Mouse (Mus musculus) neural tube, embryonic 14.5 days (tissue): ENCODE results near the gene Cygb. TPM values are rescaled to one million over a fixed set of nuclear protein-coding genes. Genes with fewer than 3 reads are reported as not detected.

Experiments
- ATAC-seq: fragments of 200-750 bp; cut with Nextera tagmentation; 2 replicates; pipeline ENCODE4 v1.8.0; 2017; ENCODE audit warnings: low read depth, mild to moderate bottlenecking, moderate TSS enrichment, moderate library complexity
- H3K27ac ChIP-seq: fragments of 300-500 bp; sonication (generic); 2 replicates; pipeline ENCODE4 v1.5.1; 2014; ENCODE audit warnings: low read depth, mild to moderate bottlenecking, control low read depth, low read length, moderate library complexity, mixed read lengths
- H3K27me3 ChIP-seq: fragments of 300-500 bp; sonication (generic); 2 replicates; pipeline ENCODE4 v1.6.1; 2014; ENCODE audit warnings: low read length; ENCODE audit not compliant: control insufficient read depth, insufficient read depth
- H3K36me3 ChIP-seq: fragments of 300-500 bp; sonication (generic); 2 replicates; pipeline ENCODE4 v1.6.1; 2014; ENCODE audit warnings: low read length, mixed read lengths; ENCODE audit not compliant: control insufficient read depth, insufficient read depth
- H3K4me1 ChIP-seq: fragments of 300-500 bp; sonication (generic); 2 replicates; pipeline ENCODE4 v1.6.1; 2014; ENCODE audit warnings: low read length; ENCODE audit not compliant: control insufficient read depth, insufficient read depth
- H3K4me2 ChIP-seq: fragments of 300-500 bp; sonication (generic); 2 replicates; pipeline ENCODE4 v1.6.1; 2014; ENCODE audit warnings: mild to moderate bottlenecking, low read depth, low read length, control low read depth
- H3K4me3 ChIP-seq: fragments of 300-500 bp; sonication (generic); 2 replicates; pipeline ENCODE4 v1.5.1; 2014; ENCODE audit warnings: low read depth, low read length, control low read depth, mixed read lengths
- H3K9ac ChIP-seq: fragments of 300-500 bp; sonication (generic); replicated peaks from 2 replicates; pipeline ENCODE4 v1.6.1; 2014; ENCODE audit warnings: low read depth, mild to moderate bottlenecking, control low read depth, low read length, mixed read lengths
- H3K9me3 ChIP-seq: fragments of 300-500 bp; sonication (generic); 2 replicates; pipeline ENCODE4 v1.6.1; 2016; ENCODE audit warnings: low read length; ENCODE audit not compliant: control insufficient read depth
- WGBS: fragments of 180-500 bp; shearing (Covaris S2); extraction: QIAGEN DNeasy Blood & Tissue Kit; methylation state at CpG from one replicate; pipeline ENCODE4 v1.1.7; 2014; 5-methylcytosine and 5-hydroxymethylcytosine counted together
- polyA plus RNA-seq: library from polyadenylated mRNA; unstranded; fragments of >200 nt; fragmentation: Nextera tagmentation; extraction: Ambion mirVana; gene quantifications from 2 replicates; pipeline ENCODE4 v1.2.1, GENCODE M21; 2014

Gene Cygb
- polyA plus RNA-seq, 1 experiment from 2014 or later: 29.1 TPM

DNA sequence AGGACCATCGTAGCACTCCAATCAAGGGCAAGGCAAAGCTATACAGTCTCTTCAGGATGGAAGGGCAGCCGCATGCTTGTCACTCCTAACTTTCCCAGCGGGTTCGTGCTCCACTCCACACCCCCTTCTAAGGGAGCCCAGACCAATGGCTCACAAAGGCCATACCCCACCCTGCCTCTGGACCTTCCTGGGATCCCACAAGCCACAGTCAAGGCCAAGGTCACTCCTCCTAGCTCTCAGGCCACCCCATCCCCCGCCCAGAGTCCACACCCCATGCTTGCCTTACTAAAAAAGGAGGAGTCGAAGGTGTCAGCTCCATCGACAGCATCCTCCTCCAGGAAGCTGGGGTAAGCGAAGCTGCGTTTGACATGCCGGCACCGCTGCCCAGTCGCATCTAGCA, 50.0 kb downstream of the Cygb start:
- ATAC-seq: no peak
- Histone ChIP-seq H3K27me3 (no peaks in the 10 kb centered on the region), H3K4me3 (no peak overlapping the region), H3K4me1 (no peaks in the 10 kb centered on the region), H3K9me3 (no peaks in the 10 kb centered on the region), H3K9ac (no peak overlapping the region), H3K36me3 (no peaks in the 10 kb centered on the region), H3K27ac (no peak overlapping the region), H3K4me2 (no peak overlapping the region)
- 92% methylated on average over 12 of the region's 12 CpGs for WGBS

DNA sequence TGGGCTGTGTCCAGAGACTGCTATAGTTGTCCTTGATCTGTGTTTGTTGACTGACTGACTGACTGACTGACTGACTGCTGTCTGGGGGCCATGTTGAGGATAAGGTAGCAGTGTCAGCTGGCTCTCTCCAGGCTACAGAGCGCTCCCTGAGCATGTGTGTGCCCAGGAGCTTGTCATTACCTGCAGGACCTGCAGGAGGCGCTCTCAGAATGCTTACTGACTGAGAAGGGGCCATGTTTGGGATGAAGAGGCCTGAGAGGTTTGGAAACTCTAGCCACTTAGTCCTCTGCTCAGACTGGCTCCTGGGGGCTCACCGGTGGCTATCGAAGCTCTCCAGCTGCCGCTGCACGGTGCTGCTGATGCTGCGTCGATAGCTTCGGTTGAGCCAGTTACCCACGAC, 50.8 kb downstream of the Cygb start:
- no peaks in the 10 kb centered on the region for H3K27me3 ChIP-seq
- H3K4me1 ChIP-seq: no peaks in the 10 kb centered on the region
- no peak overlapping the region for H3K4me2 ChIP-seq
- H3K4me3 ChIP-seq: no peak overlapping the region
- no peak overlapping the region for H3K9ac ChIP-seq
- no peak for ATAC-seq
- no peaks in the 10 kb centered on the region for H3K9me3 ChIP-seq
- H3K27ac ChIP-seq: no peak overlapping the region
- no peaks in the 10 kb centered on the region for H3K36me3 ChIP-seq
- WGBS: 87% methylated on average over 10 of the region's 10 CpGs

DNA sequence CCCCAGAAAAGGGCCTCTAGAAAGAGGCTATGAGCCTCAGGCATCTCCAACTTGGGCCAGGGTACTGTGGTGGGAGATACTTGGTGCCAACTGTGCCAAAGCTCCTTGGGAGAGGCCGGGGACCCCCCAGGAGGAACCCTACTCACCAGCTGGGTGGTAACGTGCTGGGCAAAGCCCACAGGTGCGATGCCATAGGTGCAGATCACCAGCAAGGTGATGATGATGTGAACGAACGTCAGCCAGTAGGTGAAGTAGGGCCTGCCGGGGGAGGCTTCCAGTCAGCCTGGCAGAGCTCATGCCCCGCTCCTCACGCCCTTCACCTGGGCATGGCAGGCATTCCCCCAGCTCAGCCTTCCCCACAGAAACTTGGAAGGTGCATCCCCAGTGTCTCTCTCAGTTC, 52.1 kb downstream of the Cygb start:
- ATAC-seq: no peak
- Histone ChIP-seq H3K4me1 (no peaks in the 10 kb centered on the region), H3K9ac (no peak overlapping the region), H3K36me3 (no peaks in the 10 kb centered on the region), H3K9me3 (no peaks in the 10 kb centered on the region), H3K27me3 (no peaks in the 10 kb centered on the region), H3K4me3 (no peak overlapping the region), H3K4me2 (no peak overlapping the region), H3K27ac (no peak overlapping the region)
- 88% methylated on average over 8 of the region's 8 CpGs for WGBS

DNA sequence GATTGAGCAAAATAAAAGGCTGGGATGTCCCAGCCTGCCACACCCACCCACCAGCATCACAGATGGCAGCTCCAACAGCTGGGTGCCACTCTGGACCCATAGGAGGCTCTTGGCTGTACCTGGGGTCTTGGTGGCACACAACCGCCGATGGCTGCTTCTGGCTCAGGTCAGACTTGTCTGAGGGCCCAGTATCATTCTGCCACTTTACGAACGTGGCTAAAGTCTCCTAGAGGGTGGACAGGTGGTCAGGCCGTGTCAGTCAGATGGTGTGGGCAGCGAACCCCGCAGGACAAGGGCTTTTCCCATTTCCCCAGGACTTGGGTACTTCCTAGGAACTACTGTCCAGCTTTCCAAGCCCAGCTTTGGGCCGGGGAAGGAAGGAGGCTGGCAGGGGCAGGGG, 52.9 kb downstream of the Cygb start:
- Histone ChIP-seq H3K4me2 (no peak overlapping the region), H3K27me3 (no peaks in the 10 kb centered on the region), H3K9ac (no peak overlapping the region), H3K36me3 (no peaks in the 10 kb centered on the region), H3K27ac (no peak overlapping the region), H3K4me3 (no peak overlapping the region), H3K4me1 (no peaks in the 10 kb centered on the region), H3K9me3 (no peaks in the 10 kb centered on the region)
- ATAC-seq: no peak
- WGBS: 88% methylated on average over 8 of the region's 8 CpGs

DNA sequence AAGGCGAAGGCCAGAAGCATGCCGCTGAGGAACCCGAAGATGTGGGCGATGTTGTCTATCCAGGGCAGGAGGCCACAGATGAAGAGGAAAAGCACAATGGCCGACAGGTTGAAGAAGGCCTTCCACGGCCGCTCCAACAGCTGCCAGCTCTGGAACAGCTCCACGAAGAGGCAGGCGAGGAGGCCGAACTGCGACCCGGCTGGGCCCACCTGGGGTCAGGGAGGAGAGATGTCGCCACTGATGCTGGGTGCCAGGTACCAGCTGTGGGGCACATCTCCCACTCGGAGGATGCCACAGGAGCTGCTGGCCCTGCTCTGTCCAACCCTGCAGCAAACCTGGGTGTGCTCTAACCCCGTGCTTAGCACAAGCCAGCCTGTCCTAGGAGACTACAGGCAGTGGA, 54.9 kb downstream of the Cygb start:
- 96% methylated on average over 15 of the region's 15 CpGs for WGBS
- Histone ChIP-seq H3K27me3 (no peaks in the 10 kb centered on the region), H3K27ac (no peak overlapping the region), H3K36me3 (no peaks in the 10 kb centered on the region), H3K4me1 (no peaks in the 10 kb centered on the region), H3K4me2 (no peak overlapping the region), H3K4me3 (no peak overlapping the region), H3K9ac (no peak overlapping the region), H3K9me3 (no peaks in the 10 kb centered on the region)
- no peak for ATAC-seq

DNA sequence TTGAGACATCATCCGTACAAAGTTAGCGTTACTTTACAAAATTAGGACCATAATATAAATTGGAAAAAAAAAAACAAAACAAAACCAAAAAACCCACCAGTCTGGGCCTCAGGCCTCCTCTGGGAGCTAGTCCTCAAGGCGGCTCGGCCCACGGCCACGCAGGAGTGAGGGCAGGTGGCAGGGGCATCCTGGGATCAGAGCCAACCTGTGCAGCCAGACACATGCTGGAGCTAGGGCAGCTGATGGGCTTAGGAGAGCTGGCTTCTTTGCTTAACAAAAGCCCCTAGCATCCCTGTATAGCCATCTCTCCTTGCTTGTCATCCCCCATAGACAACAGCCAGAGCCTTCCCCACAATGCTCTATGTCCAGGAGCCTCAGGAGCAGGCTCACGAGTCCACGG, 55.9 kb downstream of the Cygb start:
- Histone ChIP-seq H3K4me2 (no peak overlapping the region), H3K36me3 (no peaks in the 10 kb centered on the region), H3K9me3 (no peaks in the 10 kb centered on the region), H3K4me1 (no peaks in the 10 kb centered on the region), H3K27ac (no peak overlapping the region), H3K27me3 (no peaks in the 10 kb centered on the region), H3K4me3 (no peak overlapping the region), H3K9ac (no peak overlapping the region)
- WGBS: 83% methylated on average over 8 of the region's 8 CpGs
- ATAC-seq: no peak

DNA sequence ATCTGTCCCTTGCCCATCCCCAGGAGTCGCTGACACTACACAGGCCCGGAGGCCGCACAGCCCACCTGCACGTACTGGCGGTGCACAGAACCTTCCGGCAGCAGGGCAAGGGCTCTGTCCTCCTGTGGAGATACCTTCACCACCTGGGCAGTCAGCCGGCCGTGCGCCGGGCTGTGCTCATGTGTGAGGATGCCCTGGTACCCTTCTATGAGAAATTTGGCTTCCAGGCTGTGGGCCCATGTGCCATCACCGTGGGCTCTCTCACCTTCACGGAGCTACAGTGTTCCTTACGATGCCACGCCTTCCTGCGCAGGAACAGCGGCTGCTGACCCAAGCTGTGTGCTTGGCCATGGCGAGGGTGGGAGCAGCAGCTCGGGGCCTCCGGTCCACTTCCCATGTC, 57.3 kb downstream of the Cygb start:
- Histone ChIP-seq H3K9ac (no peak overlapping the region), H3K4me3 (no peak overlapping the region), H3K4me1 (no peaks in the 10 kb centered on the region), H3K9me3 (no peaks in the 10 kb centered on the region), H3K4me2 (no peak overlapping the region), H3K27me3 (no peaks in the 10 kb centered on the region), H3K36me3 (no peaks in the 10 kb centered on the region), H3K27ac (no peak overlapping the region)
- 92% methylated on average over 19 of the region's 19 CpGs for WGBS
- no peak for ATAC-seq

Other genes starting within 250 kb of the Cygb start
- gene Rnf157, start 241.3 kb downstream of the Cygb start, polyA plus RNA-seq: 63.5 and 87.7 TPM in 2 replicates
- gene Ubald2, start 220.2 kb downstream of the Cygb start, polyA plus RNA-seq: 64.0 and 68.4 TPM in 2 replicates
- not detected in 2 replicates for gene Qrich2, start 188.1 kb downstream of the Cygb start, polyA plus RNA-seq
- 171 and 179 TPM in 2 replicates for gene Prpsap1, start 160.1 kb downstream of the Cygb start, polyA plus RNA-seq
- gene Sphk1, start 123.4 kb downstream of the Cygb start, polyA plus RNA-seq: 0.54 and 3.6 TPM in 2 replicates
- gene Ube2o, start 72.9 kb downstream of the Cygb start, polyA plus RNA-seq: 26.2 and 30.2 TPM in 2 replicates
- gene Aanat, start 67.9 kb downstream of the Cygb start, polyA plus RNA-seq: 0.26 and 0.40 TPM in 2 replicates
- 0.52 and 1.1 TPM in 2 replicates for gene Rhbdf2, start 27.3 kb downstream of the Cygb start, polyA plus RNA-seq
- gene Prcd, start 779 bp downstream of the Cygb start, polyA plus RNA-seq: 2.7 and 3.1 TPM in 2 replicates
- gene St6galnac1, start 121.2 kb upstream of the Cygb start, polyA plus RNA-seq: not detected in 2 replicates
- gene Mxra7, start 173.7 kb upstream of the Cygb start, polyA plus RNA-seq: 29.9 and 40.4 TPM in 2 replicates
- 67.4 and 73.3 TPM in 2 replicates for gene Mettl23, start 189.0 kb upstream of the Cygb start, polyA plus RNA-seq
- gene Jmjd6, start 189.1 kb upstream of the Cygb start, polyA plus RNA-seq: 65.6 and 71.7 TPM in 2 replicates
- gene Mfsd11, start 198.1 kb upstream of the Cygb start, polyA plus RNA-seq: 40.6 and 53.9 TPM in 2 replicates
- 591 and 602 TPM in 2 replicates for gene Srsf2, start 198.8 kb upstream of the Cygb start, polyA plus RNA-seq